8 mouse cellular contexts compared by ENCODE assay signal in genomic region chr7:81706027-81706415, GRCm38 (mm10). TPM values are rescaled to one million over a fixed set of nuclear protein-coding genes. Genes with fewer than 3 reads are reported as not detected.
DNase-seq lines count a peak whose midpoint lies in the region; ATAC-seq and TF ChIP-seq lines count a peak whose summit lies in the region.

No protein-coding gene starts in this region.

- peak; percentile 29 for DNase-seq in embryo, embryonic 11 days
- no peak for DNase-seq in embryo, embryonic 10 days (ENCODE audit: low spot score)
- no peak for DNase-seq in lung, postnatal 25 days (ENCODE audit: low spot score)
- DNase-seq in testis, postnatal 10 days (ENCODE audit: low spot score): no peak

- peak; percentile 16; the same call in 1 of the 2 replicates for ATAC-seq in lung, embryonic 16.5 days (ENCODE audit: low read depth)
- peak; percentile 26 for ATAC-seq in intestine, postnatal 0 days
- no peak for ATAC-seq in neural tube, embryonic 15.5 days (ENCODE audit: low FRiP score)
- ATAC-seq in activated CD4-positive, CD25-positive, alpha-beta regulatory T cell, adult 4 months: no peak

- H3K4me1 ChIP-seq in lung, embryonic 16.5 days (replicated peaks; ENCODE audit: control insufficient read depth, insufficient read depth, low read length): peaks cover 9% of the 10 kb centered on the region; the same call in 1 of the 2 replicates
- peaks cover 3% of the 10 kb centered on the region; the same call in 1 of the 2 replicates for H3K4me1 ChIP-seq in intestine, postnatal 0 days (replicated peaks; ENCODE audit: control insufficient read depth, insufficient read depth, low read length)
- peaks cover 23% of the 10 kb centered on the region for H3K4me1 ChIP-seq in neural tube, embryonic 15.5 days

- H3K36me3 ChIP-seq in lung, embryonic 16.5 days (ENCODE audit: control insufficient read depth, insufficient read depth, low read length): no peaks in the 10 kb centered on the region
- no peaks in the 10 kb centered on the region for H3K36me3 ChIP-seq in intestine, postnatal 0 days (ENCODE audit: control insufficient read depth, insufficient read depth)
- no peaks in the 10 kb centered on the region; the same call in 1 of the 2 replicates for H3K36me3 ChIP-seq in neural tube, embryonic 15.5 days

- TF ChIP-seq CTCF in intestine, postnatal 0 days (IDR thresholded peaks at IDR 0.05; ENCODE audit: low read depth): no peak

- H3K27me3 ChIP-seq in lung, embryonic 16.5 days (ENCODE audit: control insufficient read depth, insufficient read depth, low read depth, low read length): peaks cover 17% of the 10 kb centered on the region
- peaks cover 7% of the 10 kb centered on the region for H3K27me3 ChIP-seq in intestine, postnatal 0 days (replicated peaks; ENCODE audit: control insufficient read depth, insufficient read depth, low read length)
- no peaks in the 10 kb centered on the region for H3K27me3 ChIP-seq in neural tube, embryonic 15.5 days (replicated peaks)

- H3K4me3 ChIP-seq in lung, embryonic 16.5 days (ENCODE audit: low read length): peak overlapping the region; percentile 65
- peak overlapping the region; percentile 68 for H3K4me3 ChIP-seq in intestine, postnatal 0 days (ENCODE audit: low read depth, low read length)
- H3K4me3 ChIP-seq in neural tube, embryonic 15.5 days (replicated peaks): peak overlapping the region; percentile 83

- H3K9ac ChIP-seq in lung, embryonic 16.5 days (ENCODE audit: low read length): peak overlapping the region; percentile 74
- peak overlapping the region; percentile 65 for H3K9ac ChIP-seq in intestine, postnatal 0 days (ENCODE audit: low read depth, low read length)
- H3K9ac ChIP-seq in neural tube, embryonic 15.5 days (replicated peaks): peak overlapping the region; percentile 78

- peak overlapping the region; percentile 96 for H3K4me2 ChIP-seq in lung, embryonic 16.5 days (ENCODE audit: low read depth, low read length)
- peak overlapping the region; percentile 97 for H3K4me2 ChIP-seq in intestine, postnatal 0 days (replicated peaks; ENCODE audit: low read depth)
- peak overlapping the region; percentile 83 for H3K4me2 ChIP-seq in neural tube, embryonic 15.5 days

- H3K27ac ChIP-seq in lung, embryonic 16.5 days (ENCODE audit: low read length): peak overlapping the region; percentile 53
- peak overlapping the region; percentile 41; the same call in 1 of the 2 replicates for H3K27ac ChIP-seq in intestine, postnatal 0 days (ENCODE audit: low read depth, low read length)
- peak overlapping the region; percentile 80 for H3K27ac ChIP-seq in neural tube, embryonic 15.5 days (replicated peaks)

- 23% methylated on average over 12 of the region's 12 CpGs for WGBS in lung, embryonic 16.5 days
- 22% methylated on average over 12 of the region's 12 CpGs for WGBS in intestine, postnatal 0 days
- WGBS in neural tube, embryonic 15.5 days: 18% methylated on average over 12 of the region's 12 CpGs

- H3K9me3 ChIP-seq in lung, embryonic 16.5 days (ENCODE audit: control insufficient read depth, low read length): no peaks in the 10 kb centered on the region
- no peaks in the 10 kb centered on the region for H3K9me3 ChIP-seq in intestine, postnatal 0 days (ENCODE audit: control insufficient read depth)
- no peaks in the 10 kb centered on the region for H3K9me3 ChIP-seq in neural tube, embryonic 15.5 days (replicated peaks)

RNA-seq across cellular contexts. Expression of gene Homer2, which starts 1.3 kb away (rescaled TPM):
- polyA plus RNA-seq in lung, embryonic 16.5 days (2015; fragmentation: Nextera tagmentation; extraction: Ambion mirVana): 29.3 and 31.2 TPM in 2 replicates
- polyA plus RNA-seq in intestine, postnatal 0 days (2015; fragmentation: Nextera tagmentation; extraction: Ambion mirVana): 22.2 and 26.8 TPM in 2 replicates
- 29.3 and 30.1 TPM in 2 replicates for polyA plus RNA-seq in neural tube, embryonic 15.5 days (2015; fragmentation: Nextera tagmentation; extraction: Ambion mirVana)
- under 1 TPM in 1 of 2 experiments, not detected in 1; 0.41 TPM for polyA plus RNA-seq in activated CD4-positive, CD25-positive, alpha-beta regulatory T cell, adult 4 months (2017; shearing (Covaris generic))

RNA-seq across cellular contexts. Expression of gene Ramac, which starts 56.7 kb away (rescaled TPM):
- 136 and 139 TPM in 2 replicates for polyA plus RNA-seq in lung, embryonic 16.5 days (2015; fragmentation: Nextera tagmentation; extraction: Ambion mirVana)
- polyA plus RNA-seq in intestine, postnatal 0 days (2015; fragmentation: Nextera tagmentation; extraction: Ambion mirVana): 117 and 118 TPM in 2 replicates
- 132 and 137 TPM in 2 replicates for polyA plus RNA-seq in neural tube, embryonic 15.5 days (2015; fragmentation: Nextera tagmentation; extraction: Ambion mirVana)
- polyA plus RNA-seq in activated CD4-positive, CD25-positive, alpha-beta regulatory T cell, adult 4 months (2017; shearing (Covaris generic)): 100 to 1,000 TPM; 159 to 170 TPM

Comparison
In these comparisons a context has a peak if more than half of its experiments do, and no peak if none do; other contexts are left out.
1. ATAC-seq: peak in lung, embryonic 16.5 days (single experiment) and intestine, postnatal 0 days (single experiment); none in neural tube, embryonic 15.5 days (single experiment) and activated CD4-positive, CD25-positive, alpha-beta regulatory T cell, adult 4 months (single experiment).
2. RNA of gene Homer2, which starts 1.3 kb away (polyA plus RNA-seq): 29.3 to 30.1 TPM in neural tube, embryonic 15.5 days, 29.3 to 31.2 TPM in lung, embryonic 16.5 days and 22.2 to 26.8 TPM in intestine, postnatal 0 days; 0.41 TPM in activated CD4-positive, CD25-positive, alpha-beta regulatory T cell, adult 4 months; every median in the first group is over 10 times any median in the second.
3. Peak in every context shown above with its lines, with median percentiles within 50 percentile points of each other: H3K27ac ChIP-seq, H3K4me2 ChIP-seq, H3K4me3 ChIP-seq and H3K9ac ChIP-seq.